Mouse (Mus musculus): ENCODE measurements at regions not wholly inside any gene's neighbourhood (a gene's known extent, or its start where the extent isn't known, plus 50 kb on each side); places are given as distances from the start of the nearest gene placed in this dataset.
"Not testable (repeated sequence)": the region's sequence is repeated elsewhere in the genome, so short reads cannot be mapped to it uniquely, and the experiment has no call there.

DNA sequence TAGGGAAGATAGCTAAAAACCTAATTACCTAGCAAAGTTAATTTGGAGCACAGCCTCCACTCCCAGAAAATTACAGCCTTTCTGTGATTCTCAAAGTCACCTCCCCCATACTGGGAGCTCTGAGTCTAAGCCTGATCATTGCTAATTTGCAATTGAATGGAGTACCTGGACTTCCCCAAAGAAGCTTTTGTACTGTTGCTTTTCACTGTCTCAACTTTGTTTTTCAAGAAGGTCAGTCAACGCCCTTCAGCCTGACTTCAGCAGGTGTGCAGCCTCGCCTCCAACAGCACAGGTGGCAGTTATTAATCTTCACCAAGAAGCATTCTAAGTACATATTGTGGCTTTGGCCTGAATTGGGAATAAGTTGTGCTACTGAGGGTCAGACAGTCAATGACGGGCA lies 67.7 kb upstream of the Dnajc1 start:
- intact Hi-C loops (cut with DNase I), result not testable (repeated sequence)

DNA sequence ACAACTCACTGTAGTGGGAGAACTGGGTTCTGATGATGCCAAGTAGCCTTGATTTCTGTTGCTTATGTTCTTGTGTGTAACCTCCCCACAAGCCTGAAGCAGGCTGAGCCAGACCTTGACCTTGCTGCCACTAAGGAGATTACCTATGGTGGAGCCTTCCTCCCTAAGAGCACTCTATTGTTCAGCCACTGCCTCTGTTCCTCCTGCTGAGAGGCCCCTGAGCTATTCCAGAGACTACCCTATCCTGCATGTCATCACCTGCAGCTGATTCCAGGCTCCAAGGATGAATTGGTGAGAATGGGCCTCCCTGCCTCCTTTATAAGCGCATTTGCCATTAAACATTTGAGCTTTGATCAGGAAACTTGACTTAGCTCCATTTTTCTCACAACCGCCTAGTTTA lies 60.8 kb upstream of the Dnajc1 start:
- intact Hi-C loops (cut with DNase I), result not testable (repeated sequence)

DNA sequence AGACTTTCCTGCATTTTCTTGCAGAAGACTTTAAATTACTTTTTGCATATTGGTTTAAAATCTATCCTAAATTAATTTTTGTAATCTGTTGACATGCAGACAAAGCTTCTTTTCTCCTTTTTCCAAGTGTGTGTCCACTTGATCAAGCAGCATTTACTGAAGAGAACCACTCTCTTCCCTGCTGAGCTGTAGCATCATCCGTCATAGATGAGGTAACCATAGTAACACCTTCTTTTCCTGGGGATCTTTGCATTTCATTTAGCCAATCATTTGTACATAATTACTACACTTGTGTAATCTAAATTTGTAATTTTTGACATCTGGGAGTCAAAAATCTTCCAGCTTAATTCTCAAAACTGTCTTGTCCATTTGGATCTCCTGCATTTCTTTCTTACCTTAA lies 53.2 kb upstream of the Dnajc1 start:
- intact Hi-C loops (cut with DNase I), result no loop called here
